Mouse (Mus musculus) gastrocnemius, adult 8-10 months (tissue): ENCODE data around the gene Pop5. TPM values are rescaled to one million over a fixed set of nuclear protein-coding genes. Genes with fewer than 3 reads are reported as not detected.
A peak's percentile ranks its signal among the peaks of the same experiment; 100 is the strongest.

Experiments
- DNase-seq, 2 experiments: peaks; one replicate each; pipeline ENCODE4 v3.0.0; 2022; ENCODE audit warnings: low spot score in 2 of 2
- total RNA-seq, 4 experiments: library from RNA; stranded (reverse); gene quantifications; 2 replicates each; pipeline ENCODE4 v1.2.4; 2022

The Pop5 gene
- total RNA-seq, 4 experiments from 2014 or later: 27.3 to 40.7 (median 38.0) TPM

DNA sequence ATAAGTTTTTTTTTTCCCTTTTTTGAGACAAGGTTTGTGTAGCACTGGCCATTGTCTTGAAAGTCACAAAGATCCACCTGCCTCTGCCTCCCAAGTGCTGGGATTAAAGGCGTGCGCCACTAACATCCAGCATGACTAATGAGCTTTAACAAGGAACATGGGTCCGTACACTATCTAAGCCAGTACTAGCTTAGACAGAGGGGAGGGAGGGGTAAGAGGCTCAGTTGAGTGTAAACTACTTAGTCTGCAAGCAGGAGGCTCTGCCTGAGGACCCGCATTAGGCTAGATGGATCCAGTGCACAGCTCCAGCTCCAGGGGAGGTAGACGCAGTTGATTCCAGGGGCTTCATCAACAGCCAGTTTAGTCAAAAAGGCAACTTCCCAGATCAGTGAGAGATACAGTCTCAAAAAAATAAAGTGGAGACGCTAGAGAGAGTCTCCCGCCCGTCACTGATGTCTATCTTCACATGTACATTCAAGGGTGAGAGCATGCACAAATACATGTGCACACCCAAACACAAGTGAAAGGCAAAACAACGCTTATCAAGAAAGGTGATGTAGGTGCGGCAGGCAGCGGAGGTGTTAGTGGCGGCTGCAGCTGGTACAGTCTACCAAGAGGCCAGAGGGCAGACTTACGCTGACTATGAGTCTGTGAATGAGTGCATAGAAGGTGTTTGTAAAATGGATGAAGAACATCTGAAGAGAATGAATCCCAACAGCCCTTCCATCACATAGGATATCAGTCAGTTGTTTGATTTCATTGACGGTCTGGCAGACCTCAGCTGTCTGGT lies 27.1 kb downstream of the Pop5 start:
- DNase-seq: no peak

DNA sequence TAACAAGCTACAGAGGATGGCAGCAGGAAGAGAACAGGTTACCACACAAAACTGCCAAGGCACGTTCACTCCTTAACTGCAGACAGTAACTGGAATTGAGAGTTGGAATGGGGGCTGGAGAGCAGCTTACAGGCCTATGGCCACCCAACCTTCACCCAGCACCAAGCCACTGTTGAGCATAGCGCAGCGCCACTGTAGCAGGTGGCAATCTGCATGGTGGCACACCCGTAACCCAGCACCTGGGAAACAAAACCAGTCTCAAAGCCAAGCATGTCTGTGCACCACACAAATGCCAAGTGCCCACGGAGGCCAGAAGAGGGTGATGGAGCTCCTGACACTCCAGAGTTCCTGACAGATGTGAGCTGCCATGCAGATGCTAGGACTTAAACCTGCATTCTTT lies 30.7 kb downstream of the Pop5 start:
- no peak for DNase-seq

DNA sequence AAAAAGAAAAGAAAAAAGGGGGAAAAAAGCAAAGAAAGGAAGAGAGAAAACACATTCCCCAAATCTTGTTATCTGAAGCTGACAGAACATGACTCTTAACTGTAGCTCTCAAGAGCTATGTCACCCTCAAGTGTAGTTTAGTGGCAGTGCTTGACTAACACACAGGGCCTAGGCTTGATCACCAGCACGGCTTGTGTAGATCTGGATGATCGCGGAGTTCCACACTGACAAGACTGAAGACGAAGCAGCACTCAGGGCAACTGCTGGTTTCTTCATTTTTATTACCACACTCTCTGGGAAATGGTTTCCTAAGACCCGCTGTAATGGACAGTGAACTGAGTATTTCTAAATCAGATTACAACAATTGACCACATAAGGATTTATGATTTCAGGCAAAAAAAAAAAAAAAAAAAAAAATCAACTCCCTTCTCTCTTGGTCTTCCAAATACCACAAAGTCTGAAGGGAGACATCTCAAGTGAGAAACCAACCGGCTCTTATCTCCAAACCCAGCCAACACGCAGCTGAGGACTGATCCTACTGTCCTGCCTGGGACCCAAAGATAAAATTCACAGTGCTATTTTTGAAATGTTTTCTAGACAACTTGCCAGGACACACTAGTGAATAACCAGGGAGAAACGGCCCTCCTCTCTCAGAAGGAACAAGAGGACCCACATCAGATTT lies 31.3 kb downstream of the Pop5 start:
- DNase-seq: no peak

DNA sequence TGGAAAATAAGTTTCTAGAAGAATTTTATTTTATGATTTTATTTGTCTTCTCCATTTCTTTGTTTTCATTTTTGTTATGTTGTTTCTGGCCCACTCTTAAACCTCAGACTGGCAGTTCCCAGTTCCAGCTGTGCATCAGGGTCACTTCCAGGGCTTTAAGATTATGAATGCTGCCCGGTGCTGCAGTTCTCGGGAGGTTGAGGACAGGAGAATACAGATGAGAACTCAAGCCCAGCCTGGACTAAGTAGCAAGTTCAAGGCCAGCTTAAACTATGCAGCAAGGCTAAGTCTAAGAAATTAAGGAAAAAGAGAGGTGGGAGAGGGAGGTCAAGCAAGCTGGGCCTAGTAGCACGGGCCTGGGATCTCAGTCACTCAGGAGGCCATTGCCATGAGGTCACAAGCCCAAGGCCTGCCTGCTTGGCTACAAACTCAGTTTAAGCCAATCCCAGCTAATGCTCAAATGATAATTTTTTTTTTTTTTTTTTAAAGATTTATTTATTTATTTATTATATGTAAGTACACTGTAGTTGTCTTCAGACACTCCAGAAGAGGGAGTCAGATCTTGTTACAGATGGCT lies 31.9 kb downstream of the Pop5 start:
- DNase-seq: no peak

DNA sequence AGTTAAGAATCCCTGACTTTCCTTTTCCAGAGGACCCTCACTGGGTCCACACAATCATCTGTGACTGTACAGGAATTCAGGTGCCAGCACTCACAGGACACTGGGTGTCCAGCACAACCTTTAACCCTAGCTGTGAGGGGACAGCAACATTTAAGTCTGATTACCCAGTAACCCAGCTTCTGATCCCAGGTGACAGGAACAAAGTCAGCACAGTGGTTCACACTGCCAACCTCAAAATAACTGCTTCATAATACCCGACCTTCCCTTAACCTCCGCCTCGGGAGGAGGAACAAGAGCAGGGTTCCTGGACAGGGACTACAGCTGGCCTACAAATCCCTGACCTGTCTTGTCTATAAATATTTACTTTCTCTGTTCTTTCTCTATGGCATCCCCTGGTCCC lies 32.6 kb downstream of the Pop5 start:
- peak in 1 of 2 experiments; percentile 24 for DNase-seq

DNA sequence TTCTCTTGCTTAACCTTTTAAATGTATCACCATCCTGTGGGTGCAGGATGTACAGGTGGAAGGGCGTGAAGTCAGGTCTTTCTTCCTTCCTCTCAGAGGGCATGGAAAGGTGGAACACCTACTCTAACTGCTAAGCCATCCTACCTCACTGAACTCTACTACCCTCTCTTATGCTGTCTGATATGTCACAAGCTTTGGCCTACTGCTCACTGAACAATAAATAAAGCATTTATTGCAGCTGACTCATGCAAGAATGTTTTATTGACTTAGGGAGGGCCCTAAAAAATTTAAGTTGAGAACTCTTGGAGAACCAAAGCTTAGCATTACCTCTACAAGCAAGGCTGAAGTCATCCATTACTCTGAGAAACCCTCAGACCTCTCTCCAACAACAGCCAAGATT lies 34.3 kb downstream of the Pop5 start:
- no peak for DNase-seq

DNA sequence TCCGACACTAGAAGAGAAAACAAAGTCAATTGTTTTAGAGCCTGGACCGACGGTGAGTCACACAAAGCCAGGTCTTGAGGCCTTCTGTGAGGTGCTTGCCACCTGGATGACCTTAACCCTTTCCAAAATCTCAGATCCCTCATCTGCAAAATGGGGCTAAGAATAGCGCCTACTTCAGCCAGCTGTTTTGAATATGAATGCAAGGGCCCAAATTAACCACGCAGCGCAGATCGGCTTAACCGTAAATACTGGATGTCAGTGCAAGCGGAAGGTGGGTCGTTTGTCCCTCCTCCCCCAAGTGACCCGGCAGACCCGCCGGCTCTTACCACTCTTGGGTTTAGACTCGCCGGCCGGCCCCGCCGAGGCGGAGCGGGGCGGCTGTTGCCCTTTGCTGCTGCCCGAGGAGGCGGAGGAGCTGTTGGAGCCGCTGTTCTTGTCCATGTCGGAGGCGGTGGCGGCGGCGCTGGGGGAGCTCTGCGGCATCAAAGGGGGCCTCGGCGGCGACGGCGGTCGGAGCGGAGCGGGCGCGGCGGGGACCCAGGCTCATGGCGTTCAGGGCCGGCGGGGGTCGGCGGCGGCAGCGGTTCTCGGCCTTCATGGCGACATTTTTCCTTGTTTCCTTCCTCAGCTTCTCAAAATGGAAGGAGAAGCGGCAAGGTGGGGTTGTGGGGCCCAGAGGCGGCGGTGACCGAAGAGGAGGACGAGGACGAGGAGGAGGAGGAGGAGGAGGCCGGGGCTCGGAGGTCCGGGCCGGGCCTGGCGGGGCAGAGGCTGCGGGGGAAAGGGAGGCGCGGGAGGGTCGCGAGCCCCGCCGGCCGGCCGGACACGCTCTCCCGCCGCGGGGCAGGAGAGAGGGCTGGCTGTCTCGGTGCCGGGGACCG lies 36.5 kb downstream of the Pop5 start:
- peak; percentile 14 to 19 for DNase-seq

DNA sequence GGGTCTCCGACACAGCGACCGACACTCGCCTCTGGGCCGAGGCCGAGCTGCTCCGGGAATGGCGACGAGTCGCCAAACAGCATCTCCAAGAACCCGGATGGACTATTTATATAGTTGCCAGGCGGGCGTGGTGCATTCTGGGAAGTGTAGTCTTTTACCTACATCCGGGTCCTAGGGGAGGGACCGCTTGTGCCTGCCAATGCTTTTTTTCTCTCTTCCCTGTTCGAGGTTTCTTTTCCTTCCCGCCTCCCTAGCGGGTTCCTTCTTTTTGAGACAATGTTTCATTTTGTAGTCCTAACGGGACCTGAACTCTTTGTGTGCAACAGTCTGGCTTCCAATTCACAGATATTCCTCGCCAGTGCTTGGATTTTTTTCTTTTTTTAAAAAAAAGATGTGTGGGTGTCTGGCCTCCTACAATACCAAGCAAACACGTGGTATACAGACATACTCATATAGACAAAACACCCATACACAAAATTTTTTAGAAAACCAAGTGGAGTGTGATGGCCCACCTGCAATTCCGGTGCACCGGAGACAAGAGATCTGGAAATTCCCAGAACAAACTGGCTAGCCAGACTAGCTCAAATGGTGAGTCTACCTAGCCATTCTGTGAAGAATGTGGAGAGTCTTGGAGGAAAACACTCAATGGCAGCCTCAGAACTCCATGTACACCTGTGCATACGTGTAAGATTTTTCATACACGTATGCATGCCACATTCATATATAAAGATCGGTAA lies 37.3 kb downstream of the Pop5 start, which contains the start of gene Rnf10:
Gene Rnf10, minus strand, starts transcription at position 87 of the 737 bp plus-strand sequence.
- peak; percentile 95 to 97 for DNase-seq

DNA sequence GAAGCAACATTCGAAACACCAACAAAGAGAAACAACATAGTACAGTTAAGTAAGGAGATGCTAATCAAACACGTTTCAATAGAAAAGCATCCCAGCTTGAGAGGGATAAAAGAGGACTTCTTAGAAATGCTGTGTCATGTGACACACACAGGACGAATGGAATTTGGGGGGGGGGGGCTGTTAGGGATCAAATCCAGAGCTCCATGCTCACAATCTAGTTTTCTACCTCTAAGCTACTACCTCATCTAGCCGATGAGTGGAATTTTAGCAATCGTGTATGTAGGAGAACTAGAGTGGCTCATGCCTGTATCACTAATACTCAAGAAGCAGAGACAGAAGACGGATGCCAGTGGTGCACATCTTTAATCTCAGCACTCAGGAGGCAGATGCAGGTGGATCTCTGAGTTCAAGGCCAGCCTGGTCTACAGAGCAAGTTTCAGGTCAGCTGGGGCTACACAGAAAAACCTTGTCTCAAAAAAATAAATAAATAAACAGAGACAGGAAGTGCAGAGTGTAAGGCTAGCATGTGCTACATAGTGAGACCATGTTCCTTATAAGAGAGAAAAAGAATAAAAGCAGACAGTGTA lies 38.0 kb downstream of the Pop5 start:
- no peak for DNase-seq

DNA sequence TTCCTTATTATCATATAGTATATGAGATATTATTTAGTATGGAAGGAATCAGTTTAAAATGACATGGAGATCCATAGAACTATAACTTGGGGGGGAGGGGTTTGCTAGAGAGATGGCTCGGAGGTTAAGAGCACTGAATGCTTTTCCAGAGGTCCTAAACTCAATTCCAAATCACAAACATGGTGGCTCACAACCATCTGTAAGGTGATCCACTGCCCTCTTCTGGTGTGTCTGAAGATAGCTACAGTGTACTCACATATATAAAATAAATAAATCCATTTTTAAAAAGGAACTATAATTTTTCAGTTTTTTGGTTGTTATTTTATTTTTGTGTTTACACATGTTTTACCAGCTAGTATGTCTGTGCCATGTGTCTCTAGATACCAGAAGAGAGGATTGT lies 38.7 kb downstream of the Pop5 start:
- no peak for DNase-seq

DNA sequence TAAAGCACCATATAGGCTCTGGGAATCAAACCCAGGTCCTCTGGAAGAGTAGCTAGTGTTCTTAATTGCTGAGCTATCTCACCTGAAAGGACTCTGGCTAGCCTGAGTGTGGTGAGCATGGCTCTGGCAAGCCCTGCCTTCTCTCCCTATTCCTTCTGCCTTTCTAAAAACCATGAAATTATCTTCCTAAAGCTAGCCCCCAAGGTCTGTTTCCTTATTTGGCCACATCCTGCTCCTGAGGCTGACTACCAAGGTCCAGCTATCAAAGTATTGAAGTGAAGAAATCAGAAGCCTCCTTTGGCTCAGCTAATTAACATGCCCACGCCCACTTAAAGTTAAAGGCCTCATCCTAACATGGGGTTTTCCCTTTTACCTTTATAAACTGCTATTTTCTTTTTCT lies 39.1 kb downstream of the Pop5 start:
- DNase-seq: no peak

DNA sequence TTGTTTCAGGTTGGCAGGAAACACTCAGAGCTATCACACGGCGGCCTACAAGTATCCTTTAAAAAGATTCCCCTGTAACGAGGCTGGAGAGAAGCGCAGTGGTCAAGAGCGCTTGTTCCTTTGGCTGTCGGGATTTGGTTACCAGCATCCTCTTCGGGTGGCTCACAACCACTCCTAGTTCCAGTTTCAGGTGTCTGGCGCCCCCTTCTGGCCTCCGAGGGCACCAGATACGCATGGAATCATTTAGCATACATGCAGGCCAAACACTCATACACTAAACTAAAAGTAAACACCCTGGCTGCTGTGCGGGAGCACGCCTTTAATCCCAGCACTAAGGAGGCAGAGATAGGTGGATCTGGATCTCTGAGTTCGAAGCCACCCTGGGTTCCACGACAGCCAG lies 40.4 kb downstream of the Pop5 start:
- no peak for DNase-seq

DNA sequence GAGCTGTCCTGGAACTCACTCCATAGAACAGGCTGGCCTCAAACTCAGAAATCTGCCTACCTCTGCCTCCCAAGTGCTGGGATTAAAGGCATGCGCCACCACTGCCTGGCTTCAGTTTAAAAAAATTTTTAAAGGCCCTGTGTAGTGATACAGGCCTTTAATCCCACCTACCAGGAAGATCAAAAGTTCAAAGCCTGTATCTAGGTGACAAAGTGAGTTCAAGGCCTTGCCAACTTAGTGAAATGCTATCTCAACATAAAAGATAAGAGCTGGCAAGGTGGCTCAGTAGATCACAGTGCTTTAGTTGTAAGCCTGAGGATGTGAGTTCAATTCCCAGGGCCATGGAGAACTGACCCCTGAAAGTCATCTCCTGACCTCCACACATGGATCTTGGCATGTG lies 42.4 kb downstream of the Pop5 start:
- DNase-seq: no peak

DNA sequence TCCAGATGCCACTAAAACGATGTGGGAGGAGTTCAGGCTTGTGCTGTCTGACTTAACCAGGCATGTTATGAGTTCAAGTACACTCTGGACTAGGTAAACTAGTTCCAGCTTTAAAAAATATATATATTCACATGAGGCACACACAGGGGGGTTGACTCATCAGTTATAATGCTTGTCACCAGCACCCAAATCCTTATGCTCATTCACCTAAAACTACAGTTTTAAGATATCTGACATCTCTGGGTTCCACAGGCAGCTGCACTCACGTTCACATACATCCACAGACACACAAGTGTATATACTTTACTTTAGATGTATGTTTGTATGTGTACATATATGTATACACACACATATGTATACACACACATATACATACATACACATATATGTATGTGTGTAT lies 43.1 kb downstream of the Pop5 start:
- no peak for DNase-seq

DNA sequence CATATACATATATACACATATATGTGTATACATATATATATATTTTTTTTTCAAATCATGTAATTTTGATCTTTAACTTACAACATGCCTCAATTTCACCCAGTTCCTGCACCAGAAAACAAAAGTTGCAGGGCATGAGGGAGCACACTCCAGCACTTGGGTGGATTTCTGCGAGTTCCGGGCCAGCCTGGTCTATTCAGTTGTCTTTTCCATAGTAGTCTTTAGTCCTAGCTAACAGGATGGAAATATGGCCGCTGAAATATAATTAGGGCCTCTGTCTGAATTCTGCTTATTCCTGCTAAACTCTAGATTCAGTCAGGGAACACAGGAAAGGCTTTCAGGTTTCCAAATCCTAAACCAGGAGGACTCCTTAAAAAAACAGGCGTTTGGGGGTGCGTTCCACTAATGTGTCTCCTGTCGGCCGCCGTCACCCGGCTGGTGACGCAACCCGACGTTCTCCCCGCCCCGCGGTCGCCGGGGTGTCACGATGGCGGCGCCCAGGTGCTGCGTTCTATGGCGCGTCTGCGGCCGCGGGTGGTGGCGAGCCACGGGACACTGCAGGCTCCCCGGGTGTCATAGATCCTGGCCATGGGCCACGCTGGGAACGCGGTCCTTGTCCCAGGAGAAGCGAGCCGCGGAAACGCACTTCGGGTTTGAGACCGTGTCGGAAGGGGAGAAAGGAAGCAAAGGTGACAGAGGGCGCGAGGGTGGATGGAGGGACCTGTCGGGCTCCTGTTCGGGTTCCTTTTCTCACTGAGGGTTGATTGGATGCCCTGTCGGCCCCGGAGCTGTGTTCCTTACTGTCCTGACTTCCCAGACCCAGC lies 43.8 kb downstream of the Pop5 start, which contains the start of gene Coq5:
Gene Coq5, plus strand, starts transcription at position 441 of the 824 bp plus-strand sequence.
- DNase-seq: peak; percentile 54 to 76

DNA sequence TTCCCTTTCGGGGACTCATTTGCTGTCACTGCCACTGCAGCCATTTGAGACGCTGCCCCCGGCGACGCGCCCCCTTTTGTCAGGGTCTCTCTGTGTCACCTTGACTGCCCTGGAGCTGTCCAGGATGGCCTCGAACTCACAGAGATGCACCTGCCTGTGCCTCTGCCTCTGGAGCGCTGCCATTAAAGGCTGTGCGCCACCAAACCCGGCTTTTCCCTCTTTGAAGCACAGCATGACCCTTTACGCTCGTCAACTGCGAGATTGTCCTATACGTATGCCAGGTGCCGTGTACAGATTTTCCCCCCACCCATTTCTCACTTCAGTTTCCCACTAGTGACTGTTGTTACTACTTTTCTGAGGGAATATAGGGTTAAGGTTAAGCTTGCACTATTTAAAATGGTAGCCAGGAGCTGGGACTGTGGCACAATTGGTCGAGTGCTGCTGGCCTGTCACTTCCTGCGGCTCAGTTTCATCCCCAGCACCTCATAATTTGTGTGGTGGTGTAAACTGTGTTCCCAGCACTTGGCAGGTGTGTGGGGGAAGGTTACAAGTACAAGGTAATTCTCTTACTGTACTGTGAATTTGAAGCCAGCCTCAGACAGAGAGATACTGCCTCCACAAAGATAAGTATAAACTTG lies 44.5 kb downstream of the Pop5 start:
- DNase-seq: no peak

DNA sequence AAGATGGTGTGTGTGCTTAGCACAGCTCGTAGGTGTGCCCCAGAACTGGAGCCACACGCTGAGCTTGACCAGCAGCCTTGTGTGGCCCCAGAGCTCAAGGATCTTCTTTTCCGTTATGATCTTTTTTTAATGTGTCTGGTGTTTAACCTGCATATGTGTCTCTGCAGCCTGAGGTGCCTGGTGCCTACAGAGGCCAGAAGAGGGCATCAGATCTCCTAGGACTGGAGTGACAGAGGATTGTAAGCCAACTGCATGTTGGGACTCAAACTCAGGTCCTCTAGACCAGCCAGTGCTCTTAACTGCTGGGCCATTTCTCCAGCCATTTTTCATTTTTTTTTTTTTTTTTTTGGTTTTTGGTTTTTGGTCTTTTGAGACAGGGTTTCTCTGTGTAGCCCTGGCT lies 49.1 kb downstream of the Pop5 start:
- DNase-seq: no peak

DNA sequence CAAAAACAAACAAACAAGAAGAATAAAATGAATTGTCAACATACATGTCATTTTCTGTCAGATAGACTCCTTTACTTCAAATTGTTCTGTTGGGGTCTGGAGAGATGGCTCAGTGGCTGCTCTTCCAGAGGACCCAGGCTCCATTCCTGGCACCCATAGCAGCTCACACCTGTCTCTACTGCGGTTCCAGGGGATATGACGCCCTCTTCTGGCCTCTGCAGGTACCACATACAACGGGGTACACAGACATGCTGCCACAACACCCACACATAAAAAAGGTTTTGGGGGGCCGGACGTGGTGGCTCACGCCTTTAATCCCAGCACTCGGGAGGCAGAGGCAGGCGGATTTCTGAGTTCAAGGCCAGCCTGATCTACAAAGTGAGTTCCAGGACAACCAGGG lies 58.5 kb downstream of the Pop5 start:
- no peak for DNase-seq
